Mouse (Mus musculus): ENCODE data around the gene Sipa1l1. TPM values are rescaled to one million over a fixed set of nuclear protein-coding genes. Genes with fewer than 3 reads are reported as not detected.

The Sipa1l1 gene
- polyA plus RNA-seq, 1 experiment from 2014 or later: 48.5 TPM

DNA sequence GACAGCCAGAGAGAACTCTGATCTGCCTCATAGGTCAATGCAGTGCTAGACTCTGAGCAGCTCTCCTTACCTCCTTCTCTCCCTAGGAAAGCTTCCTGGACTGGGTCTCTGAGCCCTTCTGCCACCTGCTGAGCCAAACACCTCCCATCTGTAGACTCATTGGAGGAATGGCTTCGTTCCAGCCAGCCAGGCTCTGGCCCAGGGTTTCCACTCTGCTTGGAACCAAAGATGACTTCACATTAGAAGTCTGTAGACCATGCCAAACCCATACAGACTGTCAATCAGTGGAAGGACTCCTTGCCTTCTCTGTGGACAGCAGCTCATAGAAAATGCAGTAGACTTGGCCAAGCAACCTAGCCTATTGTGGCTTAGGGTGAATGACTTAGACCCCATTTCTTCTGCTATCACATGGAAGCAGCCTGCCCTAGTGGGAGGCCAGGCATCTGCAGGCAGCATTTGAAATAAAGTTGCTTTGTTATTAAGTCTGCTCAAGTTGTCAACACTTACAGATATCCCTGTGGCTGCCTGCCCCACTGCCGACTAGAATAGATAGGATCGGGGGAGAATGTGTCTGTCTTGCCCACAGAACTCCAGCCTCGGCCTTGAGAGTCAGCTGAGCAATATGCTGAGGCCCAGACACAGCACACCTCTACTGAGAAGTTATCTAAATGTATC is 246.7 kb downstream of the Sipa1l1 start:
- DNase-seq (ENCODE audit: low spot score) (no peak), ATAC-seq (replicated peaks; ENCODE audit: low FRiP score) (no peak)
- Histone ChIP-seq H3K4me2 (ENCODE audit: low read depth, low read length, severe bottlenecking) (no peak overlapping the region), H3K27ac (ENCODE audit: low read depth, low read length) (no peak overlapping the region), H3K36me3 (ENCODE audit: control insufficient read depth, insufficient read depth, low read length) (peaks cover 4% of the 10 kb centered on the region; the same call in 1 of the 2 replicates), H3K27me3 (ENCODE audit: control insufficient read depth, insufficient read depth, low read length) (no peaks in the 10 kb centered on the region), H3K9ac (ENCODE audit: low read length) (no peak overlapping the region), H3K4me3 (ENCODE audit: low read depth, low read length) (no peak overlapping the region), H3K4me1 (replicated peaks; ENCODE audit: control insufficient read depth, insufficient read depth, low read length) (no peaks in the 10 kb centered on the region), H3K9me3 (ENCODE audit: control insufficient read depth, low read length) (no peaks in the 10 kb centered on the region)
- 82% methylated on average over 4 of the region's 4 CpGs for WGBS

DNA sequence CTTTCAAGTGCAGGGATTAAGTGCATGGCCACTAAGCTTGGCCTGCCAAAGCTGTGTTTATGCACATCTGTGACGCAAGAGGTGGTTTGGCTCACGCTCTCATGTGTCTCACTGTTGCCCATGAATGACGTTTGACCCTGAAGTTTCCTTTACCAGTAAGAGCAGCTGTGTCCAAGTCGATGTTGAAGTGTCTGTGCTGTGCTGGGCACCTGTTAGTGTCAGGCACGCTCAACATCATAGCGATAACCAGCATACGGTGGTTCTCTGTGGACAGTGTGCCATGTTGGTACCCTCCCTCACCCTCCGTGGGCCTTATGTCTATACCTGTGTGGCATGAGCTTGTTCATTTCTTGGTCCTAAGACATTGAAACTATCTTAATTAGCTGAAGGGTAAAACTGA is 249.9 kb downstream of the Sipa1l1 start:
- Histone ChIP-seq H3K36me3 (ENCODE audit: control insufficient read depth, insufficient read depth, low read length) (peaks cover 4% of the 10 kb centered on the region; the same call in 1 of the 2 replicates), H3K9ac (ENCODE audit: low read length) (no peak overlapping the region), H3K27me3 (ENCODE audit: control insufficient read depth, insufficient read depth, low read length) (no peaks in the 10 kb centered on the region), H3K9me3 (ENCODE audit: control insufficient read depth, low read length) (no peaks in the 10 kb centered on the region), H3K27ac (ENCODE audit: low read depth, low read length) (no peak overlapping the region), H3K4me3 (ENCODE audit: low read depth, low read length) (no peak overlapping the region), H3K4me1 (replicated peaks; ENCODE audit: control insufficient read depth, insufficient read depth, low read length) (no peaks in the 10 kb centered on the region), H3K4me2 (ENCODE audit: low read depth, low read length, severe bottlenecking) (no peak overlapping the region)
- 94% methylated on average over 8 of the region's 8 CpGs for WGBS
- no peak for DNase-seq (ENCODE audit: low spot score)
- ATAC-seq (replicated peaks; ENCODE audit: low FRiP score): no peak

DNA sequence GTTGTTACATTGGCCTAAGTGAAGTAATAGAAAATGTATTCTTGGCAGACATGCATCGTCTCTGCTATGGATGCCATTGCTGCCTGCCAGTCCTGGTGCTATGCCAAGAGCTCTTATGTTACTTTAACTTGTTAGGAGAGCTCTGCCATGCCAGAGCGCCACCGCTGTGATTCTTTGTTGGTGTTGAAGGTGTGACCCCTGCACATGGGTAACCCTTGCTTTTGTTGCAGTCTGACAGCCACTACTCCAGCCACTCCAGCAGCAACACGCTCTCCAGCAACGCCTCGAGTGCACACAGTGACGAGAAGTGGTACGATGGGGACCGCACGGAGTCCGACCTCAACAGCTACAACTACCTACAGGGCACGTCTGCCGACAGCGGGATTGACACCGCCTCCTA is 255.7 kb downstream of the Sipa1l1 start:
- no peak for ATAC-seq (replicated peaks; ENCODE audit: low FRiP score)
- Histone ChIP-seq H3K9ac (ENCODE audit: low read length) (no peak overlapping the region), H3K4me3 (ENCODE audit: low read depth, low read length) (no peak overlapping the region), H3K27me3 (ENCODE audit: control insufficient read depth, insufficient read depth, low read length) (no peaks in the 10 kb centered on the region), H3K4me1 (replicated peaks; ENCODE audit: control insufficient read depth, insufficient read depth, low read length) (no peaks in the 10 kb centered on the region), H3K9me3 (ENCODE audit: control insufficient read depth, low read length) (no peaks in the 10 kb centered on the region), H3K4me2 (ENCODE audit: low read depth, low read length, severe bottlenecking) (no peak overlapping the region), H3K27ac (ENCODE audit: low read depth, low read length) (no peak overlapping the region), H3K36me3 (ENCODE audit: control insufficient read depth, insufficient read depth, low read length) (no peaks in the 10 kb centered on the region; the same call in 1 of the 2 replicates)
- 94% methylated on average over 15 of the region's 15 CpGs for WGBS
- no peak for DNase-seq (ENCODE audit: low spot score)

DNA sequence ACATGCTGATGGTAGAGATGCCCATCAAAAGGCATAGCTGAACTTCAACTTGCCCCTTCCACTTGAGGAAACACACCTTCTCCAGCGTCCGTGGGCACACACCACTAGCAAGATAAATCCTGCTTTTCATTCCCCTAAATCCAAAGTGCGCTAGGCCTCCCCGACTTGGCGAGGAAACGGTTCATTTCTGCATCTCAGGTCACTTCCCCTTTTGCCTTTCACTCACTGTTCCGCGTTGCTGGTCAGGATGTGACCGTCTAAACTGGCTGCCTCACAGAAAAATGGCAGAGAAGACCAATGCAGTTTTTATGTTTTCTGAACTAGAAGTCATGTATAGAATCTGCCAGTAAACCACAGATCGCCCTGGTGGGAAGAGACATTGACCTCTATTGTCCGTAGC is 256.7 kb downstream of the Sipa1l1 start:
- Histone ChIP-seq H3K9ac (ENCODE audit: low read length) (no peak overlapping the region), H3K36me3 (ENCODE audit: control insufficient read depth, insufficient read depth, low read length) (no peaks in the 10 kb centered on the region; the same call in 1 of the 2 replicates), H3K4me2 (ENCODE audit: low read depth, low read length, severe bottlenecking) (no peak overlapping the region), H3K4me3 (ENCODE audit: low read depth, low read length) (no peak overlapping the region), H3K4me1 (replicated peaks; ENCODE audit: control insufficient read depth, insufficient read depth, low read length) (no peaks in the 10 kb centered on the region), H3K27me3 (ENCODE audit: control insufficient read depth, insufficient read depth, low read length) (no peaks in the 10 kb centered on the region), H3K27ac (ENCODE audit: low read depth, low read length) (no peak overlapping the region), H3K9me3 (ENCODE audit: control insufficient read depth, low read length) (no peaks in the 10 kb centered on the region)
- ATAC-seq (replicated peaks; ENCODE audit: low FRiP score) (no peak), DNase-seq (ENCODE audit: low spot score) (no peak)
- WGBS: 91% methylated on average over 11 of the region's 11 CpGs

DNA sequence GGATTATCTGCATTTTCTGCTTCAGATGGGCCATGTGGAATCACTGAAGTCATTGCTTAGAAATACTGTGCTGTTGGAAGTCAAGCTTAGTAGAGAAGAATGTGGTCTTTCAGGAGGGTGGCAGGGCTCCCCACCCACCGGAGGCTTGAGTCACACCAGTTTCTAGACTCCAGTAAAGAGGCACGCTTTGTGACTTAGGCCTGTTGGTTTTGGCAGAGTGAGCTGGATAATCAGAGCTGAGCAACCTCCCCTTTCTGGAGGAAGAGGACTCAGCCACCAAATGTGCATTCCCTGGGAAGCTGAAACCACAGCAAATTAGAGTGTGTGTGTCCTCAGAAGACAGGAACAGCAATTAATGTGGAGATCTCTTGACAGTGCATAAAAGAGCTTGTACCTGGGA is 258.3 kb downstream of the Sipa1l1 start:
- 91% methylated on average over 2 of the region's 2 CpGs for WGBS
- Histone ChIP-seq H3K27me3 (ENCODE audit: control insufficient read depth, insufficient read depth, low read length) (no peaks in the 10 kb centered on the region), H3K27ac (ENCODE audit: low read depth, low read length) (no peak overlapping the region), H3K4me3 (ENCODE audit: low read depth, low read length) (no peak overlapping the region), H3K9ac (ENCODE audit: low read length) (no peak overlapping the region), H3K9me3 (ENCODE audit: control insufficient read depth, low read length) (no peaks in the 10 kb centered on the region), H3K4me2 (ENCODE audit: low read depth, low read length, severe bottlenecking) (no peak overlapping the region), H3K4me1 (replicated peaks; ENCODE audit: control insufficient read depth, insufficient read depth, low read length) (no peaks in the 10 kb centered on the region), H3K36me3 (ENCODE audit: control insufficient read depth, insufficient read depth, low read length) (no peaks in the 10 kb centered on the region; the same call in 1 of the 2 replicates)
- ATAC-seq (replicated peaks; ENCODE audit: low FRiP score) (no peak), DNase-seq (ENCODE audit: low spot score) (no peak)

DNA sequence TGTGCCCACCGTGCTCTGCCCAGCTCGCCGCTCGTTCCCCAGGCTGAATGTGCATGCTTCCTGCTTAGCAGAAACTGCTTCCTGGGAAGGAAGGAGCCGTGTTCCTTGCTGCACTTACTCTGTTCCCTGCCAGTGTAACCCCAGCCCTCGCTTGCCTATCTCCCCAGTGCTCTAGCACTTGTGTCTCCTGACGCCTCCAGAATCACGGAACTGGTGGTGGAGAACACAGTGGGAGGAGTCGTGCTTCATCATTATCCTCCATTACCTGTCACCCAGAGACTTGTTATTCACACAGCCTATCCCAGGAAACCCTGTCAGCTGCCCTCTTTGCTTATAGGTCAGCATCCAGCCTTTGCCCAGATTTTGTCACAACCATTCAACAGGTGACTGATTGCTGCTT is 259.3 kb downstream of the Sipa1l1 start:
- H3K27me3 ChIP-seq (ENCODE audit: control insufficient read depth, insufficient read depth, low read length): no peaks in the 10 kb centered on the region
- H3K9ac ChIP-seq (ENCODE audit: low read length): no peak overlapping the region
- H3K36me3 ChIP-seq (ENCODE audit: control insufficient read depth, insufficient read depth, low read length): no peaks in the 10 kb centered on the region; the same call in 1 of the 2 replicates
- no peak for ATAC-seq (replicated peaks; ENCODE audit: low FRiP score)
- DNase-seq (ENCODE audit: low spot score): no peak
- no peaks in the 10 kb centered on the region for H3K9me3 ChIP-seq (ENCODE audit: control insufficient read depth, low read length)
- WGBS: 90% methylated on average over 9 of the region's 9 CpGs
- H3K4me1 ChIP-seq (replicated peaks; ENCODE audit: control insufficient read depth, insufficient read depth, low read length): no peaks in the 10 kb centered on the region
- no peak overlapping the region for H3K27ac ChIP-seq (ENCODE audit: low read depth, low read length)
- no peak overlapping the region for H3K4me2 ChIP-seq (ENCODE audit: low read depth, low read length, severe bottlenecking)
- no peak overlapping the region for H3K4me3 ChIP-seq (ENCODE audit: low read depth, low read length)

DNA sequence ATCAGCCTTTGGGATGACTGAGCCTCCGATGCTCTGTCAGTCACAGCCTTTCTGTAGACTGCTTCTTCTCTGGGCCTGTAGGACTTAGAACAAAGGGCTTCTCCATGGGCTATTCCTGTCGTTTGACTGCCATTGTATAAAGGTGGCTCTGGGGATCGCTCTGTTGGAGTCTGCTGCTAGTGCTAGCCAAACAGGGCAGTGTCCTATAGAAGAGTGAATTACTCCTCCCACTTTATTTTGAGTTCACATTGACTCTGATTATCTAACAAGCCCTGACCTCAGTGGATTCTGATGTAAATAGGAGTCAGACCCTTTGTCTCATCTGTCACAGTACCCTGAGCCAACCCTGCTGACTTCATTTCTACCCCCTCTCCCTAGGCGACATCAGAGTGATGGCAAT is 264.2 kb downstream of the Sipa1l1 start:
- no peak for ATAC-seq (replicated peaks; ENCODE audit: low FRiP score)
- no peaks in the 10 kb centered on the region; the same call in 1 of the 2 replicates for H3K36me3 ChIP-seq (ENCODE audit: control insufficient read depth, insufficient read depth, low read length)
- WGBS: 47% methylated on average over 4 of the region's 4 CpGs

DNA sequence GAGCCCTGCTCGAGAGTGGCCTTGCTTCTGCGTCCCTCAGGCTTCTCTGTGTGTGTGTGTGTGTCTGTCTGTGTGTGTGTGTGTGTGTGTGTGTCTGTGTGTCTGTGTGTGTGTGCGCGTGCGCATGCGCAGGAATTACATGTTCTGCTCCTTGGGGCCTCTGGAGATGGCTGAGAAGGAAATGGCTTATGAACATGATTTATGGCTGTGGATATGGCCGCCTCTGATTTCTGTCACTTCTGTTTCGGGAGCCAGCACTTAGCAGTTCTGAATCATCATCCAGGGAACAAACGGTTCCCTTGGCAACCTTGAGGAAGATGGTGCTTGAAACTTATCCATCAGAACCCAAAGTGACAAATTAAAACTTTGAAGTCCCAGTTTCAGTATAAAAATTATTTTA is 265.5 kb downstream of the Sipa1l1 start:
- Histone ChIP-seq H3K9me3 (ENCODE audit: control insufficient read depth, low read length) (no peaks in the 10 kb centered on the region), H3K4me1 (replicated peaks; ENCODE audit: control insufficient read depth, insufficient read depth, low read length) (no peaks in the 10 kb centered on the region), H3K4me2 (ENCODE audit: low read depth, low read length, severe bottlenecking) (no peak overlapping the region), H3K36me3 (ENCODE audit: control insufficient read depth, insufficient read depth, low read length) (no peaks in the 10 kb centered on the region; the same call in 1 of the 2 replicates), H3K27ac (ENCODE audit: low read depth, low read length) (no peak overlapping the region), H3K4me3 (ENCODE audit: low read depth, low read length) (no peak overlapping the region), H3K27me3 (ENCODE audit: control insufficient read depth, insufficient read depth, low read length) (no peaks in the 10 kb centered on the region), H3K9ac (ENCODE audit: low read length) (no peak overlapping the region)
- no peak for ATAC-seq (replicated peaks; ENCODE audit: low FRiP score)
- no peak for DNase-seq (ENCODE audit: low spot score)
- WGBS: 96% methylated on average over 9 of the region's 9 CpGs

More for the DNA sequence above, 264.2 kb downstream of the Sipa1l1 start:
- H3K4me2 ChIP-seq (ENCODE audit: low read depth, low read length, severe bottlenecking): no peak overlapping the region
- H3K4me1 ChIP-seq (replicated peaks; ENCODE audit: control insufficient read depth, insufficient read depth, low read length): no peaks in the 10 kb centered on the region
- H3K27ac ChIP-seq (ENCODE audit: low read depth, low read length): no peak overlapping the region
- H3K27me3 ChIP-seq (ENCODE audit: control insufficient read depth, insufficient read depth, low read length): no peaks in the 10 kb centered on the region
- H3K9me3 ChIP-seq (ENCODE audit: control insufficient read depth, low read length): no peaks in the 10 kb centered on the region
- H3K9ac ChIP-seq (ENCODE audit: low read length): no peak overlapping the region
- DNase-seq (ENCODE audit: low spot score): no peak
- H3K4me3 ChIP-seq (ENCODE audit: low read depth, low read length): no peak overlapping the region

DNA sequence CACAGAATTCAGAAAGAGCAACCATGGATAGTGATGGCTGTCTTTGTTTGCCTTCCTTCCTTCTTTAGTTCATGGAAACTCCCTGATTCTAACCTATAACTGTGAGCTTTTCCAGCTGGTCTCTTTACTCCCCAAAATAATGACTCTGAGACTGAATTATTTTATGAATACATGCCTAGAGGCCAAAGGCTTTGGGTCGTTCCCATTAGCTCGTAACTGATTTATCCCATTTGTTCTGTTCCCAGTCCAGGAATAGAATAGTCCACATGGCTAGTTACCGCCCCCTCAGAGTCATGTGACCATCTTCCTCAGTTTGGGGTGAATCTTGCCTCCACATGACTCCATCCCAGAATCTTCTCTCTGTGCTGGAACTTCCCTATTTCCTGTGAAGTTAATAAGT is 272.4 kb downstream of the Sipa1l1 start:
- no peaks in the 10 kb centered on the region for H3K4me1 ChIP-seq (replicated peaks; ENCODE audit: control insufficient read depth, insufficient read depth, low read length)
- ATAC-seq (replicated peaks; ENCODE audit: low FRiP score) (no peak), DNase-seq (ENCODE audit: low spot score) (no peak)
- no peaks in the 10 kb centered on the region for H3K27me3 ChIP-seq (ENCODE audit: control insufficient read depth, insufficient read depth, low read length)
- no peak overlapping the region for H3K4me3 ChIP-seq (ENCODE audit: low read depth, low read length)
- no peaks in the 10 kb centered on the region for H3K9me3 ChIP-seq (ENCODE audit: control insufficient read depth, low read length)
- no peak overlapping the region for H3K27ac ChIP-seq (ENCODE audit: low read depth, low read length)
- H3K9ac ChIP-seq (ENCODE audit: low read length): no peak overlapping the region
- H3K4me2 ChIP-seq (ENCODE audit: low read depth, low read length, severe bottlenecking): no peak overlapping the region
- H3K36me3 ChIP-seq (ENCODE audit: control insufficient read depth, insufficient read depth, low read length): no peaks in the 10 kb centered on the region; the same call in 1 of the 2 replicates
- WGBS: 89% methylated on average over 3 of the region's 3 CpGs

Data from forebrain, embryonic 11.5 days (tissue).